Mouse (Mus musculus) common myeloid progenitor, adult 5-6 weeks (primary cell): Measurements from ENCODE around the gene Nat8. TPM values are rescaled to one million over a fixed set of nuclear protein-coding genes. Genes with fewer than 3 reads are reported as not detected.
"Not testable (repeated sequence)": the region's sequence is repeated elsewhere in the genome, so short reads cannot be mapped to it uniquely, and the experiment has no call there.

Experiments
- ATAC-seq: replicated peaks from 2 replicates; pipeline ENCODE4 v1.8.0; 2016; ENCODE audit warnings: low read depth, mild to moderate bottlenecking, moderate TSS enrichment, inconsistent platforms; ENCODE audit not compliant: poor library complexity, severe bottlenecking
- total RNA-seq: library from RNA; stranded (forward); fragments of 200-1000, 187-1606 nt; gene quantifications from 2 replicates; pipeline ENCODE4 v1.2.3, GENCODE M21; 2017

Gene Nat8
- total RNA-seq, result not detected in 2 replicates

- no peak for ATAC-seq
Measured at GRCm38 (mm10) chr6:85831796-85832321, at the start of gene Nat8. TSS of gene Nat8 (minus strand) at chr6:85832082.

- ATAC-seq, result not testable (repeated sequence)
Measured at GRCm38 (mm10) chr6:85869006-85869405, 37.1 kb upstream of the Nat8 start, which contains the start of gene Nat8f2. TSS of gene Nat8f2 (minus strand) at chr6:85869158.

- ATAC-seq, result peak; percentile 39; the same call in 1 of the 2 replicates
Measured at GRCm38 (mm10) chr6:85867726-85868690, 36.1 kb upstream of the Nat8 start.

- not testable (repeated sequence) for ATAC-seq
Measured at GRCm38 (mm10) chr6:85866995-85867394, 35.1 kb upstream of the Nat8 start.

GRCm38 (mm10) chr6:85866166-85866565, 34.3 kb upstream of the Nat8 start:
- ATAC-seq, result not testable (repeated sequence)

- ATAC-seq, result not testable (repeated sequence)
Measured at GRCm38 (mm10) chr6:85864900-85865639, 33.2 kb upstream of the Nat8 start.

GRCm38 (mm10) chr6:85863840-85864239, 32.0 kb upstream of the Nat8 start:
- ATAC-seq, result no peak

GRCm38 (mm10) chr6:85863136-85863535, 31.3 kb upstream of the Nat8 start:
- ATAC-seq, result no peak

- no peak for ATAC-seq
Measured at GRCm38 (mm10) chr6:85862565-85862964, 30.7 kb upstream of the Nat8 start.

- no peak for ATAC-seq
Measured at GRCm38 (mm10) chr6:85861247-85861646, 29.4 kb upstream of the Nat8 start.

- ATAC-seq, result no peak
Measured at GRCm38 (mm10) chr6:85856194-85856678, 24.4 kb upstream of the Nat8 start.

- no peak for ATAC-seq
Measured at GRCm38 (mm10) chr6:85853481-85853880, 21.6 kb upstream of the Nat8 start.

GRCm38 (mm10) chr6:85851062-85851773, 19.3 kb upstream of the Nat8 start:
- ATAC-seq, result peak; percentile 76

- ATAC-seq, result no peak
Measured at GRCm38 (mm10) chr6:85849240-85849639, 17.4 kb upstream of the Nat8 start.

- ATAC-seq, result no peak
Measured at GRCm38 (mm10) chr6:85848140-85848539, 16.3 kb upstream of the Nat8 start.

- ATAC-seq, result no peak
Measured at GRCm38 (mm10) chr6:85846921-85847320, 15.0 kb upstream of the Nat8 start.

GRCm38 (mm10) chr6:85843677-85844458, 12.0 kb upstream of the Nat8 start:
- ATAC-seq, result peak; percentile 58; the same call in 1 of the 2 replicates

GRCm38 (mm10) chr6:85839982-85840381, 8.1 kb upstream of the Nat8 start:
- ATAC-seq, result no peak

- ATAC-seq, result no peak
Measured at GRCm38 (mm10) chr6:85838674-85839073, 6.8 kb upstream of the Nat8 start.
